Mouse (Mus musculus) 3T3-L1 (cell line): Measurements from ENCODE around the gene Eno4.
"Not testable (repeated sequence)": the region's sequence is repeated elsewhere in the genome, so short reads cannot be mapped to it uniquely, and the experiment has no call there.

ENCODE experiments used
- DNase-seq: peaks from one replicate; pipeline ENCODE4 v3.0.0-alpha.2; 2015; ENCODE audit warnings: low read depth, low spot score

Eno4 gene

GRCm38 (mm10) chr19:58942841-58943828 lies at the start of gene Eno4, which contains the start of gene Hspa12a:
Gene Eno4, plus strand, starts transcription at chr19:58943425.
Gene Hspa12a, minus strand, starts transcription at chr19:58943654.
- peak; percentile 97 for DNase-seq

GRCm38 (mm10) chr19:58896216-58896615 lies 47.0 kb upstream of the Eno4 start:
- DNase-seq = no peak

GRCm38 (mm10) chr19:58900471-58900870 lies 42.8 kb upstream of the Eno4 start:
- not testable (repeated sequence) for DNase-seq

- no peak for DNase-seq
Measured at GRCm38 (mm10) chr19:58903079-58903898, 39.9 kb upstream of the Eno4 start.

GRCm38 (mm10) chr19:58903899-58904327 lies 39.3 kb upstream of the Eno4 start:
- DNase-seq = peak; percentile 91

GRCm38 (mm10) chr19:58906685-58907084 lies 36.5 kb upstream of the Eno4 start:
- DNase-seq = peak; percentile 30

GRCm38 (mm10) chr19:58908018-58908417 lies 35.2 kb upstream of the Eno4 start:
- no peak for DNase-seq

- peak; percentile 21 for DNase-seq
Measured at GRCm38 (mm10) chr19:58910941-58911368, 32.3 kb upstream of the Eno4 start.

- DNase-seq = peak; percentile 74
Measured at GRCm38 (mm10) chr19:58911386-58911785, 31.8 kb upstream of the Eno4 start.

- no peak for DNase-seq
Measured at GRCm38 (mm10) chr19:58913301-58913700, 29.9 kb upstream of the Eno4 start.

- DNase-seq = peak; percentile 41
Measured at GRCm38 (mm10) chr19:58918597-58918996, 24.6 kb upstream of the Eno4 start.

- no peak for DNase-seq
Measured at GRCm38 (mm10) chr19:58919148-58919547, 24.1 kb upstream of the Eno4 start.

- no peak for DNase-seq
Measured at GRCm38 (mm10) chr19:58931081-58931800, 12.0 kb upstream of the Eno4 start.

- no peak for DNase-seq
Measured at GRCm38 (mm10) chr19:58933062-58933461, 10.2 kb upstream of the Eno4 start.

GRCm38 (mm10) chr19:58945959-58946358 lies 2.7 kb downstream of the Eno4 start:
- DNase-seq = no peak

- no peak for DNase-seq
Measured at GRCm38 (mm10) chr19:58951521-58951920, 8.3 kb downstream of the Eno4 start.

GRCm38 (mm10) chr19:58952236-58952635 lies 9.0 kb downstream of the Eno4 start:
- no peak for DNase-seq

GRCm38 (mm10) chr19:58954779-58955178 lies 11.6 kb downstream of the Eno4 start:
- DNase-seq = no peak

GRCm38 (mm10) chr19:58963011-58963410 lies 19.8 kb downstream of the Eno4 start:
- no peak for DNase-seq

- DNase-seq = no peak
Measured at GRCm38 (mm10) chr19:58968731-58969506, 25.7 kb downstream of the Eno4 start.

- no peak for DNase-seq
Measured at GRCm38 (mm10) chr19:58970826-58971225, 27.6 kb downstream of the Eno4 start.
